Comparison of ENCODE assay signal across 8 mouse cellular contexts in the genomic region with DNA sequence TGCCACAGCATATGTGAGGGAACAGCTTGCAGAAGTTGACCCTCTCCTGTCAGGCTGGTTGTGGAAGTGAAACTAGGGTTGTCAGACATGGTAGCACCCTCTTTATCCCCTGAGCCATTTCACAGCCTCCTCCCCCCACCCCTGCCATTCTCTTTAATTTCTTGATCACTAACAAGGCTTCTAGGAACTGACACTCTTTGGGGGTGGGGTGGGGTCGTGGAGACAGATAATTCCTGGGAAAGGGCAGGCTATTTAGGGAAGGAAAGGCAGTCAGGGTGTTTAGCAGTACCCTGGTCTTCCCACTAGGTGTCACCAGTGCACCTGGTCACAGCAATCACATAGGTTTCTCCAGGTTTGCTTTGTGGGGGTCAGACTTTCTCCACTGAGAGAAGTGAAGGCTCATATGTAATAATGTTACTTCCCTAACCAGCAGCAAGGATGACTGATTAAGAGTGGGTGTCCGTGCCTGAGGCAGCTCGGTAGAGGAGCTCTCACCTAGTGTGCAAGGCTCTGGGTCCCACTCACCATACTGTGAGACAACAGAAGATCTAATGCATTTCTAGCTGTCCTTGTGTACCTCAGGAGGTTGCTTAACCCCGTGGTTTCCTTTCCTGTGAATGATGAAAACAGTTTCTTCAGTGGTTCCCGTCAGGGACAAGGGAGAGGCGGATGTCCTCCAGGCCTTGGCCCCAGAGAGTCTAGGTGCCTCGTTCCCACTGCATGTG. TPM values are rescaled to one million over a fixed set of nuclear protein-coding genes. Genes with fewer than 3 reads are reported as not detected.
A peak's percentile ranks its signal among the peaks of the same experiment; 100 is the strongest.
DNase-seq lines count a peak whose midpoint lies in the region; ATAC-seq and TF ChIP-seq lines count a peak whose summit lies in the region.

No protein-coding gene starts in this region.

- WGBS in kidney, postnatal 0 days: 37% methylated on average over 7 of the region's 7 CpGs
- WGBS in liver, embryonic 14.5 days (ENCODE audit: insufficient replicate concordance): 8% methylated on average over 7 of the region's 7 CpGs

- no peaks in the 10 kb centered on the region for H3K9me3 ChIP-seq in kidney, postnatal 0 days (replicated peaks; ENCODE audit: low read length)
- H3K9me3 ChIP-seq in liver, embryonic 14.5 days (ENCODE audit: control insufficient read depth, low read length): no peaks in the 10 kb centered on the region

- no peaks in the 10 kb centered on the region for H3K27me3 ChIP-seq in kidney, postnatal 0 days (ENCODE audit: insufficient read depth, low read length)
- no peaks in the 10 kb centered on the region for H3K27me3 ChIP-seq in liver, embryonic 14.5 days (ENCODE audit: control insufficient read depth, insufficient read depth, low read length)

- no peaks in the 10 kb centered on the region for H3K4me1 ChIP-seq in kidney, postnatal 0 days (replicated peaks; ENCODE audit: insufficient read depth, low read length)
- peaks cover 7 to 27% of the 10 kb centered on the region in 2 experiments for H3K4me1 ChIP-seq in liver, embryonic 14.5 days (replicated peaks; ENCODE audit: control insufficient read depth in 2 of 2, insufficient read depth in 2 of 2, low read length in 1 of 2)

- 0 out of 2 replicates have a peak, but pooled peaks have one; percentile 6 for TF ChIP-seq EP300 in liver, embryonic 14.5 days (IDR thresholded peaks at IDR 0.05; ENCODE audit: low read depth)

- H3K36me3 ChIP-seq in kidney, postnatal 0 days (ENCODE audit: insufficient read depth, low read length): no peaks in the 10 kb centered on the region
- H3K36me3 ChIP-seq in liver, embryonic 14.5 days (replicated peaks; ENCODE audit: control insufficient read depth, insufficient read depth, low read depth): no peaks in the 10 kb centered on the region

- DNase-seq in 3T3-L1 (ENCODE audit: low read depth, low spot score): peak; percentile 63
- DNase-seq in ES-CJ7 (ENCODE audit: low read depth, low spot score): peak; percentile 76
- DNase-seq in cerebellum, adult 11-12 months: peak; percentile 28
- peak; percentile 49 to 61 for DNase-seq in frontal cortex, postnatal 14 days (ENCODE audit: low spot score in 2 of 2)
- DNase-seq in kidney, postnatal 0 days (ENCODE audit: low spot score): peak; percentile 80
- DNase-seq in liver, embryonic 14.5 days (ENCODE audit: low read depth in 3 of 3, low spot score in 3 of 3): peak in 1 of 3 experiments; percentile 39
- peak; percentile 46 for DNase-seq in thymus, postnatal 25 days

- H3K9ac ChIP-seq in kidney, postnatal 0 days (ENCODE audit: low read depth, low read length): no peak overlapping the region
- H3K9ac ChIP-seq in liver, embryonic 14.5 days (replicated peaks): no peak overlapping the region

- peak; percentile 90 for TF ChIP-seq CTCF in kidney, postnatal 0 days (IDR thresholded peaks at IDR 0.05; ENCODE audit: low read depth)
- peak; percentile 93 for TF ChIP-seq CTCF in liver, embryonic 14.5 days (IDR thresholded peaks at IDR 0.05; ENCODE audit: low read depth)

- H3K27ac ChIP-seq in kidney, postnatal 0 days: no peak overlapping the region
- H3K27ac ChIP-seq in liver, embryonic 14.5 days: peak overlapping the region; percentile 19

- no peak for ATAC-seq in kidney, postnatal 0 days (replicated peaks; ENCODE audit: low FRiP score, low read depth)
- ATAC-seq in liver, embryonic 14.5 days (ENCODE audit: insufficient read depth): no peak
- peak; percentile 48 for ATAC-seq in neutrophil, adult 5-6 weeks (ENCODE audit: extremely low read depth, insufficient number of reproducible peaks, low FRiP score, poor library complexity, severe bottlenecking)

- no peak overlapping the region for H3K4me3 ChIP-seq in kidney, postnatal 0 days (replicated peaks; ENCODE audit: low read depth, low read length)
- H3K4me3 ChIP-seq in liver, embryonic 14.5 days (ENCODE audit: insufficient read depth in 1 of 2, low read depth in 2 of 2, low read length in 2 of 2): no peak overlapping the region

- no peak overlapping the region for H3K4me2 ChIP-seq in kidney, postnatal 0 days (ENCODE audit: low read length)
- no peak overlapping the region for H3K4me2 ChIP-seq in liver, embryonic 14.5 days (ENCODE audit: low read depth)

RNA-seq across cellular contexts. Expression of a gene that starts 12.9 kb away (rescaled TPM):
- 2.3 and 3.9 TPM in 2 replicates for polyA plus RNA-seq in kidney, postnatal 0 days (2015; fragmentation: Nextera tagmentation; extraction: Ambion mirVana)
- 23.8 and 32.0 TPM in 2 replicates for polyA plus RNA-seq in liver, embryonic 14.5 days (2012; rRNA removed)
- 32.9 and 38.8 TPM in 2 replicates for polyA plus RNA-seq in liver, embryonic 14.5 days (2014; fragmentation: Nextera tagmentation; extraction: Ambion mirVana)
- 225 and 254 TPM in 2 replicates for total RNA-seq in neutrophil, adult 5-6 weeks (2017)

RNA-seq across cellular contexts. Expression of a gene that starts 48.0 kb away (rescaled TPM):
- 0.20 and 0.39 TPM in 2 replicates for polyA plus RNA-seq in kidney, postnatal 0 days (2015; fragmentation: Nextera tagmentation; extraction: Ambion mirVana)
- 1.6 and 1.9 TPM in 2 replicates for polyA plus RNA-seq in liver, embryonic 14.5 days (2012; rRNA removed)
- 1.1 and 1.2 TPM in 2 replicates for polyA plus RNA-seq in liver, embryonic 14.5 days (2014; fragmentation: Nextera tagmentation; extraction: Ambion mirVana)
- 7.3 and 8.1 TPM in 2 replicates for total RNA-seq in neutrophil, adult 5-6 weeks (2017)

RNA-seq across cellular contexts. Expression of a gene that starts 51.3 kb away (rescaled TPM):
- polyA plus RNA-seq in kidney, postnatal 0 days (2015; fragmentation: Nextera tagmentation; extraction: Ambion mirVana): 0.24 and 0.43 TPM in 2 replicates
- polyA plus RNA-seq in liver, embryonic 14.5 days (2012; rRNA removed): not detected in 2 replicates
- not detected in 2 replicates for polyA plus RNA-seq in liver, embryonic 14.5 days (2014; fragmentation: Nextera tagmentation; extraction: Ambion mirVana)
- total RNA-seq in neutrophil, adult 5-6 weeks (2017): not detected in 2 replicates
